Mouse (Mus musculus): ENCODE measurements around the gene Cgnl1.

DNA sequence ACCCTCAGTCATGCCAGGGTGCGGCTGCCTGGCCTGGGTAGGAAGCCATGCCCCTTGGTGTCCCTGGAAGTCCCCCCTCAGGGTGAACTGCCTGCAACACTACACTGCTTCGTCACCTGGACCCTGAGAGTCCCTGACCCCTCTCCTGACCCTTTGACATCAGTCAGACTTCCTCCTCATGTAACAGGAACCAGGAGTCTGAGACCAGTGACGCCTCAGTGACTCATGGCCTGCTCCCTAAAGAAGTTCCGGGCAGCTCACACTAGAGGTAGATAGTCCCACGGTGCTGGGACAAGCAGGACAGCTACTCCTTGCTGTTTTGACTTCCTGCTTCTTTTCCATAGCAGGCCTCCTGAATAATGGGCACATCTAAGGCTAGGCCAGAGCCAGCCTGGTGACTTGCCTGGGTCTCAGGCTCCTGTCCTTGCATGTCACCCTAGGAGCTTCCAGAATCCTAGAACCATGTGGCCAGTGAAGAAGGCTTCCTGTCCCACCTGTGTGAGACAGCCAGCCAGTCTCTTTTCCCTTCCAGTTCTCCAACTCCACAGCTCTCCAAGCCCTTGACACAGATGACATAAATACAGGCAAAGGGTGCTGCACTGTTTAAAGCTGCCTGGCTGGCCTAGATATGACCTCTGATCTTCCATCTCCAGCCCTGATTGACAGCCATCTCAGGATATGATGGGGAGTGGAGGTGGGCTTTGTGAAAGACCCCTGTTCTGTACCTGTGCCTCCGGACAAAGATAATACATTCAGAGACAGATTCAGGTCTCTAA lies 34.4 kb upstream of the Cgnl1 start:
- TF ChIP-seq CTCF (IDR thresholded peaks at IDR 0.05; ENCODE audit: low read depth) (no peak), EP300 (IDR thresholded peaks at IDR 0.05; ENCODE audit: low read depth) (no peak)

All from liver, postnatal 0 days (tissue).